Comparison of ENCODE assay signal across 18 mouse cellular contexts in genomic region chr6:97782291-97782690, GRCm38 (mm10). TPM values are rescaled to one million over a fixed set of nuclear protein-coding genes. Genes with fewer than 3 reads are reported as not detected.
DNase-seq lines count a peak whose midpoint lies in the region; ATAC-seq lines count a peak whose summit lies in the region.
"Had no signal": no experiment of that assay in that cellular context is flagged by ENCODE, and none has a peak within 500 bp of the region (broad histone marks: within the 10 kb centered on the region; RNA-seq: fewer than 3 reads in every experiment).

No protein-coding gene starts in this region.

- ATAC-seq in midbrain, embryonic 14.5 days (ENCODE audit: low FRiP score, low TSS enrichment): no peak
- no peak for ATAC-seq in midbrain, embryonic 16.5 days
- ATAC-seq: forebrain, embryonic 15.5 days; forebrain, postnatal 0 days had no signal

- no peaks in the 10 kb centered on the region for H3K9me3 ChIP-seq in midbrain, embryonic 14.5 days (ENCODE audit: control insufficient read depth, low read length)
- no peaks in the 10 kb centered on the region for H3K9me3 ChIP-seq in midbrain, embryonic 16.5 days (replicated peaks; ENCODE audit: control insufficient read depth, low read length, poor library complexity, severe bottlenecking)
- H3K9me3 ChIP-seq: embryonic facial prominence, embryonic 10.5 days; embryonic facial prominence, embryonic 12.5 days; forebrain, embryonic 12.5 days; forebrain, embryonic 15.5 days had no signal

- no peaks in the 10 kb centered on the region for H3K4me1 ChIP-seq in midbrain, embryonic 14.5 days (ENCODE audit: control insufficient read depth, insufficient read depth, low read length)
- H3K4me1 ChIP-seq in midbrain, embryonic 16.5 days (ENCODE audit: control insufficient read depth, insufficient read depth, low read length): no peaks in the 10 kb centered on the region
- H3K4me1 ChIP-seq: embryonic facial prominence, embryonic 10.5 days; embryonic facial prominence, embryonic 12.5 days; forebrain, embryonic 12.5 days; forebrain, embryonic 15.5 days had no signal

- H3K36me3 ChIP-seq in midbrain, embryonic 14.5 days (ENCODE audit: control insufficient read depth, insufficient read depth, low read length): no peaks in the 10 kb centered on the region
- H3K36me3 ChIP-seq in midbrain, embryonic 16.5 days (ENCODE audit: control insufficient read depth, insufficient read depth, low read length): no peaks in the 10 kb centered on the region
- H3K36me3 ChIP-seq: embryonic facial prominence, embryonic 10.5 days; embryonic facial prominence, embryonic 12.5 days; forebrain, embryonic 12.5 days; forebrain, embryonic 15.5 days had no signal

- H3K4me3 ChIP-seq in midbrain, embryonic 14.5 days (replicated peaks; ENCODE audit: low read depth, low read length): no peak overlapping the region
- no peak overlapping the region for H3K4me3 ChIP-seq in midbrain, embryonic 16.5 days (ENCODE audit: low read depth, low read length)
- H3K4me3 ChIP-seq: embryonic facial prominence, embryonic 10.5 days; embryonic facial prominence, embryonic 12.5 days; forebrain, embryonic 12.5 days; forebrain, embryonic 15.5 days had no signal

- peak; percentile 14 for DNase-seq in heart, adult 11 months
- no peak for DNase-seq in heart, adult 18-20 months
- peak; percentile 30 for DNase-seq in midbrain, embryonic 14.5 days
- no peak for DNase-seq in urinary bladder, postnatal 10 days (ENCODE audit: low spot score)
- DNase-seq: adrenal gland, adult 2 months; adrenal gland, postnatal 10 days; adrenal gland, postnatal 25 days; cerebellum, adult 11-12 months; cerebellum, adult 2 months; cerebellum, adult 9-10 months; cerebellum, postnatal 10 days; cerebellum, postnatal 25 days; forebrain, postnatal 0 days had no signal

- H3K27me3 ChIP-seq in midbrain, embryonic 14.5 days (ENCODE audit: control insufficient read depth, insufficient read depth, low read length): no peaks in the 10 kb centered on the region
- H3K27me3 ChIP-seq in midbrain, embryonic 16.5 days (ENCODE audit: control insufficient read depth, insufficient read depth, low read depth, low read length): no peaks in the 10 kb centered on the region
- H3K27me3 ChIP-seq: embryonic facial prominence, embryonic 12.5 days; forebrain, embryonic 12.5 days; forebrain, embryonic 15.5 days had no signal

- no peak overlapping the region for H3K27ac ChIP-seq in midbrain, embryonic 14.5 days (replicated peaks; ENCODE audit: low read depth, low read length)
- no peak overlapping the region for H3K27ac ChIP-seq in midbrain, embryonic 16.5 days (ENCODE audit: low read length)
- H3K27ac ChIP-seq: embryonic facial prominence, embryonic 10.5 days; embryonic facial prominence, embryonic 12.5 days; forebrain, embryonic 12.5 days; forebrain, embryonic 15.5 days had no signal

- H3K9ac ChIP-seq in midbrain, embryonic 14.5 days (replicated peaks; ENCODE audit: low read length): no peak overlapping the region
- no peak overlapping the region for H3K9ac ChIP-seq in midbrain, embryonic 16.5 days (ENCODE audit: low read depth, low read length)
- H3K9ac ChIP-seq: embryonic facial prominence, embryonic 12.5 days; forebrain, embryonic 12.5 days; forebrain, embryonic 15.5 days; forebrain, postnatal 0 days had no signal

- WGBS in midbrain, embryonic 14.5 days: 75% methylated on average over 6 of the region's 6 CpGs
- 60% methylated on average over 6 of the region's 6 CpGs for WGBS in midbrain, embryonic 16.5 days

- H3K4me2 ChIP-seq in midbrain, embryonic 14.5 days (ENCODE audit: low read length): no peak overlapping the region
- H3K4me2 ChIP-seq in midbrain, embryonic 16.5 days (ENCODE audit: low read length): no peak overlapping the region
- H3K4me2 ChIP-seq: embryonic facial prominence, embryonic 12.5 days; forebrain, embryonic 12.5 days; forebrain, embryonic 15.5 days had no signal

RNA-seq across cellular contexts. Expression of gene Mitf, which starts 24.6 kb away (rescaled TPM):
- 10 to 100 TPM; 52.5 to 56.7 TPM for total RNA-seq in heart, adult 18-20 months (2021)
- 0.67 and 0.74 TPM in 2 replicates for polyA plus RNA-seq in midbrain, embryonic 14.5 days (2014; fragmentation: Nextera tagmentation; extraction: Ambion mirVana)
- 1.0 and 1.2 TPM in 2 replicates for polyA plus RNA-seq in midbrain, embryonic 16.5 days (2015; fragmentation: Nextera tagmentation; extraction: Ambion mirVana)

Comparison
In these comparisons a context has a peak if more than half of its experiments do, and no peak if none do; other contexts are left out.
1. DNase-seq: peak in heart, adult 11 months (single experiment) and midbrain, embryonic 14.5 days (single experiment); none in heart, adult 18-20 months (0 of 2) and urinary bladder, postnatal 10 days (single experiment).